Mouse (Mus musculus): ENCODE measurements around the gene Olfr922. TPM values are rescaled to one million over a fixed set of nuclear protein-coding genes. Genes with fewer than 3 reads are reported as not detected.

The Olfr922 gene
- total RNA-seq (2021): not detected
- long read RNA-seq, experiment 1: 0 reads
- long read RNA-seq, experiment 2: 0 reads

DNA sequence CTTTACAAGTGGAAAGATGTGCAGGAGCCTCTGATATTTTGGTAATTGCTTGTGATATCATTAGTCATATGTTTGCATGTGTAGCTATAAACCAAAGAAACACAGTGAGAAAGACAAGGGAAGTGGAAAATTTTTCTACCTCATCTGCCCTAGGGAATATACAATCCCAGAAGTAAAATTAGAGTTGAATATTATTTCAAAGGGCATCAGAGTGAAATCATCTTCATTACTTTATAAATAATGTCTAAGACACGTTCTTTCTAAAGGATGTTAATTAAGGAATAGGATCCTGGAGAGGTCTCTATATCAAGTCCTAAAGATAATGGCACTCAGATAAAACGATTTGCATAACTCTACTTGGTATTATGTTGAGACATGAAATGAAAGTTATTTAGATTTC is at the start of gene Olfr922:
TSS of gene Olfr922 (plus strand) at position 301 of the 400 bp plus-strand sequence.
- DNase-seq: no peak
- H3K27ac ChIP-seq: no peak within 1 kb of the TSS
- H3K4me3 ChIP-seq: no peak within 1 kb of the TSS
- TF ChIP-seq CTCF (IDR thresholded peaks at IDR 0.05): no peak
- intact Hi-C loops (cut with DNase I): no loop called here

DNA sequence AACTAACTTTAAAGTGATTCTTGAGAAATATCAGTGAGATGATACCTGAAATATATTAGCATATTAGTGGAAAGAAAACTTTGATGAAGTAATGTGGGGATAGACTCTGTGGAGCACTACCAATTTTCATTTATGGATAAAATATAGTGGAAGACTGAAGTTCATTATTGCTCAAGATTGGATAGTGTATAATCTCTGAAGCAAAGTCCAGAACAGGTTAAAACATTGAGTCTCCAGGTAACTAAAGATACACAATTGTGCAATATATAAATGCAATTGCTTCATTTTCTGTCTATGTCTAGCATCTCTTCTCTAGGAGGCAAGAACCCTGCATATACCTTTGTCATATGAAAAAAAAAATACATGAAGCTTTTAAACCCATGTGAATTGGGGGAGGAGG is 41.6 kb upstream of the Olfr922 start, which contains the start of gene Olfr921:
TSS of gene Olfr921 (plus strand) at position 301 of the 400 bp plus-strand sequence.
- intact Hi-C loops (cut with DNase I): no loop called here
- DNase-seq: no peak
- H3K4me3 ChIP-seq: no peak within 1 kb of the TSS
- no peak within 1 kb of the TSS for H3K27ac ChIP-seq
- no peak for TF ChIP-seq CTCF (IDR thresholded peaks at IDR 0.05)

DNA sequence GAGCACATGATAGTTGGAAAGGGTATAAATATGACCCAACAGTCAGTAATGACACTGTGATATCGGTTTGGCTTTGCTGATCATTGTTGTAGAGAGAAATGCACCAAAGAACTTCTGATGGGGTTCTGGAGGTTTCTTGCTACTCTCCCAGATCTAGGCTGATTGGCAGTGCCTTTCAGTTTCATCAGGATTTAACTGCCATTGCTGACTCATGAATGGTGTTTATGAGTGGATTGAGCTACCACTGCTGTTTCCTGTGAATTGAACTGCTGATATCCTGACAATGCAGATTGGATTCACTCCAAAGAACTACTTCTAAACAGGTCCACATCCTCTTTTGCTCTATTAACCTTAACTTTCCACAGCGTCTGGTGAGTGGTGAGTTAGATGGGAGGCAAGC is 21.7 kb upstream of the Olfr922 start:
- no peak for TF ChIP-seq CTCF (IDR thresholded peaks at IDR 0.05)
- H3K4me3 ChIP-seq: no peak overlapping the region
- no peak overlapping the region for H3K27ac ChIP-seq
- intact Hi-C loops (cut with DNase I): no loop called here
- DNase-seq: no peak

DNA sequence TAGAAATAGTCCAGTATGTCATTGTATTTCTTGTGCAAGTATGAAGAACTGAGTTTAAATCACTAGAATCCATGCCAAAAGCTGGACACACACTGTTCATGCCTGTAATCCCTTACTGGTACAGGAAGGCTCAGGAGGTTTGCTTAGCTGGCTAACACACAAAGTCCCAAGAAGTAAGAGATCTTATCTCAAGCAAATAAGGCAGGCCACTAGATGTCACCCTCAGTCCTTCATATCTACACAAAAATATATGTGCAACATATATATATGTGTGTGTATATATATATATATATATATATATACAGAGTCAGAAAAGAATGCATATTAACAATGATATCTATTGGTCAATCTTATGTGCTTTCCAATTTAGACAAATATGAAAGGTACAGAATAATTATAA is 8.7 kb upstream of the Olfr922 start:
- no peak overlapping the region for H3K4me3 ChIP-seq
- intact Hi-C loops (cut with DNase I): no loop called here
- no peak for DNase-seq
- TF ChIP-seq CTCF (IDR thresholded peaks at IDR 0.05): no peak
- no peak overlapping the region for H3K27ac ChIP-seq

DNA sequence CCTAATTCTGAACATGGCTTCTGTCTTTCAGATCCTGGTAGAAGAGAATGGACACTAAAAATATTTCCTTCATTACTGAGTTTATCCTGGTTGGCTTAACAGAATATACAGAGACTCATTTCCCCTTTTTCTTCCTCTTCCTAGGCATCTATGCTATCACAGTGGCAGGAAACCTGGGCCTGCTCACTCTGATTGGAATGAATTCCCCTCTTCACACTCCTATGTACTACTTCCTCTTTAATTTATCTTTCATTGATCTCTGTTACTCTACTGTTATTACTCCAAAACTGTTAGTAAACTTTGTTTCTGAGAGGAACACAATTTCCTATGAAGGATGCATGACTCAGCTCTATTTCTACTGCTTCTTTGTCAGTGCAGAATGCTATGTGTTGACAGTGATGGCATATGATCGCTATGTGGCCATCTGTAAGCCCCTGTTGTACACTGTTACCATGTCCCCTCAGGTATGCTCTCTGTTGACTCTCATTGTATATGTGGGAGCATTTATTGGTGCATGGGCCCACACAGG is 1.1 kb downstream of the Olfr922 start:
- intact Hi-C loops (cut with DNase I): no loop called here
- H3K4me3 ChIP-seq: no peak overlapping the region
- no peak for TF ChIP-seq CTCF (IDR thresholded peaks at IDR 0.05)
- DNase-seq: no peak
- H3K27ac ChIP-seq: no peak overlapping the region

DNA sequence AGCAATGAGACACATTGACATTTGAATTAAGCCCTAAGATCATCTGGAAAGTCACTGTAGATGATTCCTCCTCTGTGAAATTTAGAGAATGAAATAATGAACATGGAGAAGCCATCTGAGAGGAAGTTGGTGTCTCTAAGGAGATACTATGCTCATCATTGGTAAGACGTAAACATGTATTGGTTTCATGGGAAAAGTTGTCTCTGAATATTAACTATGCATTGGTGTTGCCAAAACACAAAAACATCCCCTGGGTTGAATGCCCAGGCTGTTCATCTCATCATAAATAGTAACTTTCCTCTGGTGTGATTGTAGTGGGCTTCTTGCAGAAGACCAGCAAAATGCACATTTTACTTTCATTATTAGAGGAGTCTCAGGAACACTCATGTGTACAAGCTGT is 11.8 kb downstream of the Olfr922 start, which contains the start of gene Olfr923:
TSS of gene Olfr923 (plus strand) at position 301 of the 400 bp plus-strand sequence.
- no peak for DNase-seq
- TF ChIP-seq CTCF (IDR thresholded peaks at IDR 0.05): no peak
- intact Hi-C loops (cut with DNase I): no loop called here
- Histone ChIP-seq H3K4me3 (no peak within 1 kb of the TSS), H3K27ac (no peak within 1 kb of the TSS)

DNA sequence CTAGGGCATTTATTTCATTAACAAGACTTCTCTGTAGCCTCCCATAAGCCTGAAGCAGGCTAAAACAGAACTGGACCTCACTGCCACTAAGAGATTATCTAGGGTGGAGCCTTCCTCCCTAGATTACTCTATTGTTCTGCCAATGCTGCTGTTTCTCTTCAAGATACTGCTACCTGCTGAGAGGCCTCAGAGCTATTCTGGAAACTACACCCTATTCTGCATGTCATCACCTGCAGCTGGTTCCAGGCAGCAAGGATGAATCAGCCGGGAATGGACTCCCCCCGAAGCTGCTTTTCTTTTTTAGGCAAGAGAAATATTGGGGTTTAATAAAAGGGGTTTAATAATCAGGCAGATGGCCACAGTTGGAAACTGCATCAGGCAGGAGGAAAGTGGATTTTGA is 18.6 kb downstream of the Olfr922 start:
- Histone ChIP-seq H3K27ac (no peak overlapping the region), H3K4me3 (no peak overlapping the region)
- no peak for DNase-seq
- intact Hi-C loops (cut with DNase I): no loop called here
- no peak for TF ChIP-seq CTCF (IDR thresholded peaks at IDR 0.05)

DNA sequence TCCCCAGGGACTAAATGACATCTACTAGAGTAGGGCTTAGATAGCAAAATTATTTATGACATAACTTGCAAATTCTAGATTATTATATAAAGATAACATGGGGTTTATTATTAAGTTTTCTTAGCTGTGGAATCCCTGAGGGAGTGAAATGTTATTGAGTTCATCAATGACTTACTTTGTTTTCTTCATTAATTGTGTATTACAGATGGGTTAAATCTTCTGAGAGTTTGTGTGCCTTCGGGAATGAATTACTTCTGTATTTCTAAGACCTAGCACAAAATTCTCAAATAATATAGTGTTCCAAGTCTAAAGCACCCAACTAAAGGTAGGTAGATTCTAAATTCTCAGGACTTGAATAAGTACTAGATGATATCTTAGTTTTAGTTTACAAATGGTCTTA is 29.7 kb downstream of the Olfr922 start, which contains the start of gene Olfr924:
TSS of gene Olfr924 (plus strand) at position 301 of the 400 bp plus-strand sequence.
- DNase-seq: no peak

DNA sequence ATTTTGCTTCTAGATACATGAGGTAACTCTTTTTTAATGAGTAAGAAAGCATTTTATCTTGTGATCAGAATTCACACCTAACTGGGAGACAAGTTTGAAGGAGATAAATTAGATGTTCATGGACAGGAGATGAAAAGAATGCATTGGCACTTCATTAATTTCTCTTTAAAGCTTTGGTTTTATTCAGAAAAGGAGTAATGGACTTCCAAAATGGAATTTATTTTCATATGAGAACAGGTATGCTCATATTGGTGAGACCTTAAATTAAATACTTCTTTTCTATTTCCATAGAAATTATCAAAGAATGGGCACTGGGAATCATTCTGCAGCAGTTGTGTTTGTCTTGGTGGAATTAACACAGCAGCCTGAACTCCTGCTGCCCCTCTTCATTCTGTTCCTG is 40.3 kb downstream of the Olfr922 start, which contains the start of gene Olfr26:
TSS of gene Olfr26 (plus strand) at position 301 of the 400 bp plus-strand sequence.
- no peak within 1 kb of the TSS for H3K27ac ChIP-seq
- intact Hi-C loops (cut with DNase I): no loop called here
- no peak for DNase-seq
- H3K4me3 ChIP-seq: no peak within 1 kb of the TSS
- no peak for TF ChIP-seq CTCF (IDR thresholded peaks at IDR 0.05)

More for the DNA sequence above, 29.7 kb downstream of the Olfr922 start, which contains the start of gene Olfr924:
- no peak within 1 kb of the TSS for H3K27ac ChIP-seq
- H3K4me3 ChIP-seq: no peak within 1 kb of the TSS
- TF ChIP-seq CTCF (IDR thresholded peaks at IDR 0.05): no peak
- intact Hi-C loops (cut with DNase I): no loop called here

Other genes starting within 250 kb of the Olfr922 start
- gene Olfr912, start 234.4 kb upstream of the Olfr922 start, total RNA-seq (2021): not detected
- not detected for gene Olfr913, start 221.9 kb upstream of the Olfr922 start, total RNA-seq (2021)
- gene Olfr914, start 209.5 kb upstream of the Olfr922 start, total RNA-seq (2021): not detected
- not detected for gene Olfr916, start 154.7 kb upstream of the Olfr922 start, total RNA-seq (2021)
- gene Olfr917, start 148.8 kb upstream of the Olfr922 start, total RNA-seq (2021): not detected
- gene Olfr918, start 140.0 kb upstream of the Olfr922 start, total RNA-seq (2021): not detected
- not detected for gene Olfr919, start 110.9 kb upstream of the Olfr922 start, total RNA-seq (2021)
- gene Vwa5a, start 96.3 kb upstream of the Olfr922 start, total RNA-seq (2021): 10 to 100 TPM; 11.0 to 12.4 TPM
- gene Olfr920, start 62.3 kb upstream of the Olfr922 start, total RNA-seq (2021): under 1 TPM in 1 of 2 experiments, not detected in 1; 0.06 TPM
- not detected for gene Olfr921, start 41.5 kb upstream of the Olfr922 start, total RNA-seq (2021)
- not detected for gene Olfr923, start 11.9 kb downstream of the Olfr922 start, total RNA-seq (2021)
- not detected for gene Olfr924, start 29.8 kb downstream of the Olfr922 start, total RNA-seq (2021)
- not detected for gene Olfr26, start 40.4 kb downstream of the Olfr922 start, total RNA-seq (2021)
- gene Olfr926, start 62.5 kb downstream of the Olfr922 start, total RNA-seq (2021): not detected
- not detected for gene Olfr930, start 115.2 kb downstream of the Olfr922 start, total RNA-seq (2021)
- gene Olfr933, start 157.7 kb downstream of the Olfr922 start, total RNA-seq (2021): not detected
- gene Olfr934, start 173.7 kb downstream of the Olfr922 start, total RNA-seq (2021): not detected
- not detected for gene Olfr935, start 185.1 kb downstream of the Olfr922 start, total RNA-seq (2021)
- not detected for gene Olfr146, start 208.8 kb downstream of the Olfr922 start, total RNA-seq (2021)

All from gastrocnemius, adult 2 months (tissue).